Mouse (Mus musculus) CH12.LX (cell line): ENCODE measurements around the gene Plac8. TPM values are rescaled to one million over a fixed set of nuclear protein-coding genes. Genes with fewer than 3 reads are reported as not detected.

Source experiments
- DNase-seq: peaks from one replicate; pipeline ENCODE4 v3.0.0-alpha.2; 2013; ENCODE audit errors: extremely low read depth
- H3K27ac ChIP-seq: 2 replicates; pipeline ENCODE4 v1.5.1; 2012; ENCODE audit warnings: low read depth, mild to moderate bottlenecking, control low read depth, moderate library complexity; ENCODE audit not compliant: insufficient read depth
- H3K27me3 ChIP-seq: replicated peaks from 2 replicates; pipeline ENCODE3; 2012; ENCODE audit warnings: inconsistent platforms
- H3K36me3 ChIP-seq, 2 experiments: replicated peaks in 1 of 2; 2 replicates each; pipeline versions ENCODE3 to v1.6.1; 2012; ENCODE audit warnings: inconsistent platforms in 1 of 2, low read length in 1 of 2, mild to moderate bottlenecking in 1 of 2, mixed read lengths in 1 of 2, moderate library complexity in 1 of 2; ENCODE audit not compliant: control insufficient read depth in 1 of 2, insufficient read depth in 1 of 2
- H3K4me1 ChIP-seq, 2 experiments: 2 replicates each; pipeline ENCODE4 v1.6.1; 2012; ENCODE audit warnings: inconsistent platforms in 1 of 2, moderate library complexity in 1 of 2; ENCODE audit not compliant: insufficient read depth in 2 of 2, control insufficient read depth in 1 of 2
- H3K4me2 ChIP-seq: 2 replicates; pipeline ENCODE4 v1.6.1; 2012; ENCODE audit warnings: low read depth, mild to moderate bottlenecking, control low read depth; ENCODE audit not compliant: poor library complexity, insufficient read depth, severe bottlenecking
- H3K4me3 ChIP-seq, 3 experiments: fragments of 150-350 bp in 1 of 3; sonication (generic) in 1 of 3; replicated peaks in 1 of 3; 2 replicates each; pipeline versions ENCODE3 to v1.5.1; 2011 to 2012; ENCODE audit warnings: low read depth in 2 of 3, low read length in 2 of 3, mild to moderate bottlenecking in 2 of 3, moderate library complexity in 2 of 3, control low read depth in 1 of 3, improper control_type of control experiment in 1 of 3, inconsistent platforms in 1 of 3, mixed read lengths in 1 of 3; ENCODE audit not compliant: poor library complexity in 1 of 3
- H3K79me2 ChIP-seq: replicated peaks from 2 replicates; pipeline ENCODE4 v1.6.1; 2012; ENCODE audit warnings: mild to moderate bottlenecking, moderate library complexity; ENCODE audit not compliant: control insufficient read depth, poor library complexity, insufficient read depth, severe bottlenecking; ENCODE audit errors: extremely low read depth
- H3K9ac ChIP-seq: 2 replicates; pipeline ENCODE4 v1.6.1; 2012; ENCODE audit warnings: low read depth, mild to moderate bottlenecking, control low read depth, moderate library complexity; ENCODE audit not compliant: insufficient read depth
- H3K9me3 ChIP-seq: replicated peaks from 2 replicates; pipeline ENCODE3; 2012; ENCODE audit warnings: low read length, inconsistent platforms, mixed read lengths
- CHD1 ChIP-seq: IDR thresholded peaks from 2 replicates; pipeline ENCODE4 v1.6.1; 2012; ENCODE audit warnings: low read depth, low read length, improper control_type of control experiment, inconsistent platforms
- CHD2 ChIP-seq: IDR thresholded peaks from 2 replicates; pipeline ENCODE4 v1.6.1; 2011; ENCODE audit warnings: low read length, improper control_type of control experiment
- CTCF ChIP-seq, 2 experiments: IDR thresholded peaks in 1 of 2; conservative IDR thresholded peaks in 1 of 2; 2 replicates each; pipeline ENCODE4 v1.5.1; 2011 to 2012; ENCODE audit warnings: low read depth in 2 of 2, low read length in 2 of 2, improper control_type of control experiment in 1 of 2, inconsistent platforms in 1 of 2, mild to moderate bottlenecking in 1 of 2, moderate library complexity in 1 of 2
- E2F4 ChIP-seq: IDR thresholded peaks from 2 replicates; pipeline ENCODE4 v1.6.1; 2011; ENCODE audit warnings: low read depth, low read length, improper control_type of control experiment; ENCODE audit not compliant: insufficient replicate concordance
- EP300 ChIP-seq: IDR thresholded peaks from 2 replicates; pipeline ENCODE4 v1.6.1; 2011; ENCODE audit warnings: low read length, improper control_type of control experiment
- ETS1 ChIP-seq: conservative IDR thresholded peaks from 2 replicates; pipeline ENCODE4 v1.6.1; 2012; ENCODE audit warnings: low read depth, mild to moderate bottlenecking, inconsistent platforms, low read length, improper control_type of control experiment, moderate library complexity
- HCFC1 ChIP-seq: IDR thresholded peaks from 2 replicates; pipeline ENCODE4 v1.6.1; 2012; ENCODE audit warnings: low read depth, mild to moderate bottlenecking, inconsistent platforms, low read length, improper control_type of control experiment
- IRF4 ChIP-seq: IDR thresholded peaks from 2 replicates; pipeline ENCODE4 v1.6.1; 2014; ENCODE audit warnings: low read depth, mild to moderate bottlenecking, inconsistent platforms, low read length, improper control_type of control experiment
- JUN ChIP-seq: IDR thresholded peaks from 2 replicates; pipeline ENCODE4 v1.6.1; 2011; ENCODE audit warnings: low read depth, mild to moderate bottlenecking, low read length, improper control_type of control experiment, moderate library complexity; ENCODE audit not compliant: insufficient read depth
- MAX ChIP-seq: IDR thresholded peaks from 2 replicates; pipeline ENCODE4 v1.6.1; 2011; ENCODE audit warnings: low read length, improper control_type of control experiment
- MAZ ChIP-seq: IDR thresholded peaks from 2 replicates; pipeline ENCODE4 v1.6.1; 2012; ENCODE audit warnings: low read depth, mild to moderate bottlenecking, inconsistent platforms, low read length, improper control_type of control experiment, moderate library complexity
- MYC ChIP-seq: IDR thresholded peaks from 2 replicates; pipeline ENCODE4 v1.6.1; 2011; ENCODE audit warnings: low read depth, mild to moderate bottlenecking, improper control_type of control experiment, low read length
- NELFE ChIP-seq: IDR thresholded peaks from 2 replicates; pipeline ENCODE4 v1.6.1; 2011; ENCODE audit warnings: low read depth, low read length, improper control_type of control experiment
- RAD21 ChIP-seq: IDR thresholded peaks from 2 replicates; pipeline ENCODE4 v1.6.1; 2011; ENCODE audit warnings: low read depth, mild to moderate bottlenecking, low read length, improper control_type of control experiment, moderate library complexity
- RCOR1 ChIP-seq: conservative IDR thresholded peaks from 2 replicates; pipeline ENCODE4 v1.6.1; 2012; ENCODE audit warnings: low read depth, mild to moderate bottlenecking, inconsistent platforms, low read length, improper control_type of control experiment
- SMC3 ChIP-seq: IDR thresholded peaks from 2 replicates; pipeline ENCODE4 v1.6.1; 2011; ENCODE audit warnings: low read depth, low read length, improper control_type of control experiment
- TBP ChIP-seq: conservative IDR thresholded peaks from 2 replicates; pipeline ENCODE4 v1.6.1; 2011; ENCODE audit warnings: low read depth, low read length, improper control_type of control experiment
- TCF12 ChIP-seq: IDR thresholded peaks from 2 replicates; pipeline ENCODE4 v1.6.1; 2014; ENCODE audit warnings: low read depth, mild to moderate bottlenecking, inconsistent platforms, low read length, improper control_type of control experiment
- ZC3H11A ChIP-seq: IDR thresholded peaks from 2 replicates; pipeline ENCODE4 v1.6.1; 2012; ENCODE audit warnings: low read depth, mild to moderate bottlenecking, inconsistent platforms, low read length, improper control_type of control experiment
- ZKSCAN1 ChIP-seq: IDR thresholded peaks from 2 replicates; pipeline ENCODE4 v1.6.1; 2012; ENCODE audit warnings: low read depth, inconsistent platforms, low read length, improper control_type of control experiment, borderline replicate concordance
- ZMIZ1 ChIP-seq: IDR thresholded peaks from 2 replicates; pipeline ENCODE4 v1.6.1; 2012; ENCODE audit warnings: low read depth, mild to moderate bottlenecking, inconsistent platforms, low read length, improper control_type of control experiment
- dilution Hi-C: fragments of 300-500 bp; cut with MboI; formaldehyde crosslinking; loops from 2 replicates; pipeline ENCODE4 v1.14.3; 2020; ENCODE audit warnings: low sequenced_read_pairs; ENCODE audit not compliant: extremely low pct_unique_long_range_greater_than_20kb, extremely low pct_ligation_motif_present
- in situ Hi-C: fragments of 300-500 bp; cut with MboI; formaldehyde crosslinking; loops from 3 replicates; pipeline ENCODE4 v1.14.3; 2019; ENCODE audit warnings: low sequenced_read_pairs, low pct_ligation_motif_present, low pct_unique_long_range_greater_than_20kb, mixed read lengths
- polyA plus RNA-seq: library from polyadenylated mRNA; unstranded; fragments of >175 nt; gene quantifications from 2 replicates; pipeline ENCODE4 v1.2.1, GENCODE M21; 2012; ENCODE audit warnings: low read depth; ENCODE audit not compliant: insufficient read length
- total RNA-seq, 2 experiments: library from RNA; depleted of rRNA; stranded (reverse); fragments of 300-350 nt in 1 of 2; fragments of >200 nt in 1 of 2; gene quantifications; 2 replicates each; pipeline ENCODE4 v1.2.3; 2012 to 2014

Plac8 gene
- total and polyA plus RNA-seq, 3 experiments = 64.3 to 258 (median 161) TPM

GRCm38 (mm10) chr5:100574771-100575170, 2.7 kb upstream of the Plac8 start:
- Histone ChIP-seq H3K9ac (no peak overlapping the region), H3K4me1 (peaks cover 13 to 40% of the 10 kb centered on the region in 2 experiments), H3K36me3 (peaks cover 0 to 6% of the 10 kb centered on the region in 2 experiments), H3K79me2 (no peaks in the 10 kb centered on the region), H3K4me2 (no peak overlapping the region), H3K4me3 (no peak overlapping the region), H3K9me3 (no peaks in the 10 kb centered on the region), H3K27ac (no peak overlapping the region), H3K27me3 (no peaks in the 10 kb centered on the region)
- dilution Hi-C loops = no loop called here
- TF ChIP-seq TBP (no peak), ZMIZ1 (no peak), CHD1 (no peak), CHD2 (no peak), RAD21 (peak; percentile 58), E2F4 (no peak), RCOR1 (no peak), ZKSCAN1 (no peak), JUN (no peak), MAZ (no peak), TCF12 (no peak), MAX (no peak), EP300 (no peak), SMC3 (peak; percentile 71), HCFC1 (no peak), MYC (no peak), ZC3H11A (no peak), NELFE (no peak), IRF4 (no peak), CTCF (conservative IDR thresholded peaks at IDR 0.05 in 1 of 2, IDR thresholded peaks at IDR 0.05 in 1 of 2; ENCODE audit: low read depth in 2 of 2, low read length in 2 of 2) (peak in 1 of 2 experiments; percentile 65; a peak in 2 of 4 replicates)
- DNase-seq = no peak
- in situ Hi-C loops = loop anchor here (25.0 kb wide), 1 partner anchor 213 kb away; the partner anchor contains the start of genes Helq and Mrps18c

- in situ Hi-C loops (loop anchor here (25.0 kb wide), 1 partner anchor 214 kb away; the partner anchor contains the start of genes Helq and Mrps18c), dilution Hi-C loops (no loop called here)
- TF ChIP-seq ETS1 = no peak
- Histone ChIP-seq H3K4me1 (peaks cover 2 to 41% of the 10 kb centered on the region in 2 experiments), H3K36me3 (peaks cover 0 to 6% of the 10 kb centered on the region in 2 experiments), H3K27me3 (no peaks in the 10 kb centered on the region), H3K79me2 (no peaks in the 10 kb centered on the region), H3K4me2 (no peak overlapping the region), H3K27ac (no peak overlapping the region), H3K9me3 (no peaks in the 10 kb centered on the region), H3K4me3 (no peak overlapping the region), H3K9ac (no peak overlapping the region)
- no peak for DNase-seq
These were observed 1.2 kb upstream of the Plac8 start for GRCm38 (mm10) chr5:100573256-100573655.
